Mouse (Mus musculus) CH12.LX (cell line): ENCODE data around the gene Opn1sw.

Source experiments
- CHD2 ChIP-seq: IDR thresholded peaks from 2 replicates; pipeline ENCODE4 v1.6.1; 2011; ENCODE audit warnings: low read length, improper control_type of control experiment
- CTCF ChIP-seq, 2 experiments: IDR thresholded peaks in 1 of 2; conservative IDR thresholded peaks in 1 of 2; 2 replicates each; pipeline ENCODE4 v1.5.1; 2011 to 2012; ENCODE audit warnings: low read depth in 2 of 2, low read length in 2 of 2, improper control_type of control experiment in 1 of 2, inconsistent platforms in 1 of 2, mild to moderate bottlenecking in 1 of 2, moderate library complexity in 1 of 2
- ELF1 ChIP-seq: IDR thresholded peaks from 2 replicates; pipeline ENCODE4 v1.6.1; 2014; ENCODE audit warnings: low read depth, mild to moderate bottlenecking, inconsistent platforms, low read length, improper control_type of control experiment
- EP300 ChIP-seq: IDR thresholded peaks from 2 replicates; pipeline ENCODE4 v1.6.1; 2011; ENCODE audit warnings: low read length, improper control_type of control experiment
- KAT2A ChIP-seq: IDR thresholded peaks from 2 replicates; pipeline ENCODE4 v1.6.1; 2012; ENCODE audit warnings: low read length, improper control_type of control experiment, inconsistent platforms; ENCODE audit not compliant: insufficient replicate concordance
- MYC ChIP-seq: IDR thresholded peaks from 2 replicates; pipeline ENCODE4 v1.6.1; 2011; ENCODE audit warnings: low read depth, mild to moderate bottlenecking, improper control_type of control experiment, low read length
- NRF1 ChIP-seq: IDR thresholded peaks from 2 replicates; pipeline ENCODE4 v1.6.1; 2014; ENCODE audit warnings: low read depth, mild to moderate bottlenecking, inconsistent platforms, low read length, improper control_type of control experiment, moderate library complexity
- POLR2A ChIP-seq: IDR thresholded peaks from 2 replicates; pipeline ENCODE4 v1.6.1; 2011; ENCODE audit warnings: low read depth, mild to moderate bottlenecking, improper control_type of control experiment, low read length
- RCOR1 ChIP-seq: conservative IDR thresholded peaks from 2 replicates; pipeline ENCODE4 v1.6.1; 2012; ENCODE audit warnings: low read depth, mild to moderate bottlenecking, inconsistent platforms, low read length, improper control_type of control experiment
- TBP ChIP-seq: conservative IDR thresholded peaks from 2 replicates; pipeline ENCODE4 v1.6.1; 2011; ENCODE audit warnings: low read depth, low read length, improper control_type of control experiment
- USF1 ChIP-seq: IDR thresholded peaks from 2 replicates; pipeline ENCODE4 v1.6.1; 2014; ENCODE audit warnings: low read depth, mild to moderate bottlenecking, inconsistent platforms, low read length, improper control_type of control experiment
- USF2 ChIP-seq: conservative IDR thresholded peaks from 2 replicates; pipeline ENCODE4 v1.6.1; 2011; ENCODE audit warnings: low read depth, low read length, improper control_type of control experiment
- ZMIZ1 ChIP-seq: IDR thresholded peaks from 2 replicates; pipeline ENCODE4 v1.6.1; 2012; ENCODE audit warnings: low read depth, mild to moderate bottlenecking, inconsistent platforms, low read length, improper control_type of control experiment

GRCm38 (mm10) chr6:29425118-29425517 lies 36.9 kb upstream of the Opn1sw start:
- no peak for TF ChIP-seq POLR2A
- TF ChIP-seq RCOR1 = no peak
- no peak for TF ChIP-seq ELF1
- no peak for TF ChIP-seq MYC
- TF ChIP-seq CHD2 = no peak
- TF ChIP-seq CTCF (conservative IDR thresholded peaks at IDR 0.05 in 1 of 2, IDR thresholded peaks at IDR 0.05 in 1 of 2; ENCODE audit: low read depth in 2 of 2, low read length in 2 of 2) = no peak
- TF ChIP-seq TBP = no peak
- no peak for TF ChIP-seq USF1
- TF ChIP-seq EP300 = no peak
- no peak for TF ChIP-seq USF2
- TF ChIP-seq ZMIZ1 = no peak
- TF ChIP-seq KAT2A = no peak
- no peak for TF ChIP-seq NRF1
